Mouse (Mus musculus) brown adipose tissue, adult 24 weeks (tissue): Measurements from ENCODE around the gene Sinhcaf. TPM values are rescaled to one million over a fixed set of nuclear protein-coding genes. Genes with fewer than 3 reads are reported as not detected.

ENCODE experiments used
- polyA plus RNA-seq: library from polyadenylated mRNA; stranded (reverse); fragments of >200 nt; gene quantifications from 2 replicates; pipeline ENCODE4 v1.2.4, GENCODE M21; 2012; ENCODE audit not compliant: missing spikeins, insufficient read depth, insufficient read length

The Sinhcaf gene
- polyA plus RNA-seq, 1 experiment = 1.3 TPM

Other genes with a start within 250 kb of the Sinhcaf start
- gene Ipo8, start 115.0 kb downstream of the Sinhcaf start, polyA plus RNA-seq = 13.0 and 22.2 TPM in 2 replicates
- gene Caprin2, start 50.2 kb downstream of the Sinhcaf start, polyA plus RNA-seq = 3.3 and 5.3 TPM in 2 replicates
- gene Dennd5b, start 155.2 kb upstream of the Sinhcaf start, polyA plus RNA-seq = 4.0 and 6.1 TPM in 2 replicates
- not detected in 2 replicates for gene Gm10203, start 183.7 kb upstream of the Sinhcaf start, polyA plus RNA-seq
- gene Etfbkmt, start 193.4 kb upstream of the Sinhcaf start, polyA plus RNA-seq = 30.2 and 57.1 TPM in 2 replicates
- gene Amn1, start 242.2 kb upstream of the Sinhcaf start, polyA plus RNA-seq = 19.6 and 20.7 TPM in 2 replicates